Mouse (Mus musculus) WW6 (cell line): Measurements from ENCODE around the gene Cog5.

Experiments
- DNase-seq: peaks from one replicate; pipeline ENCODE4 v3.0.0-alpha.2; 2013; ENCODE audit warnings: low read depth, low spot score

Cog5 gene

DNA sequence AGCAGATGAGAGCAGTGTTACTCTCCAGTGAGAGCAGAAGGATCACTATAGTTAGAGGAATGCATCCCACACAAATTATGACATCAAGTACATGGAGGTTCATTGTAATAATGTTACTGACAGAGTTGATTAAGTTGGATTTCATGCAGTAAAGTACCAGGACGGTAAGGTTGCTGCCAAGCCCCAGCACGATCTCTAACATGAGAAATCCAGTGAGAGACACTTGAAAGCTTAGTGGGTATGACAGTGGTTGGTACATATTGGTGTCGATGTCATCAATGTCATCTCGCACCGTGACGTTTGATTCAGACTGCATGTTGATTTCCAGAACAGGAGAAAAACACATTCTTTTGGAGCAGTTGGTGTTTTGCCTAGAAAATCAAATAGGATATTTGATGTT, 55.0 kb downstream of the Cog5 start:
- DNase-seq: no peak

DNA sequence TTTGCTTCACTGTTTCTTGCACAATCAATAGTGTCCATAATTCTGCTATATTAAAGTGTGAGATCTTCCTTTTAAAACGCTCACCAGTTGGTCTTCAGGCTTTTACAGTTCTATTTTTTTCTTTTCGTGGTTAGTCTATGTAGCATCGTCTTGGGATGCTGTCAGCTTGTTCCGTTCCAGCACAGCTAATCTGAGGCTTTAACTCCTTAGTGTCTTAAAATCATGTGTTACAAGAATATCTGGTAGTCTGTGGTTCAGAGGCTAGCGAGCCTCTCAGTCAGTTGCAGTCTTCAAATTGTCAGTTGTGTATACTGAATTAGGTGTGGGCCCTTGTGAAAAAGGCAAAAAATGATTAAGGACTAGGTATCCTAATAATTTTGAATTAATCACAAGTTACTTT, 57.6 kb downstream of the Cog5 start:
- no peak for DNase-seq

DNA sequence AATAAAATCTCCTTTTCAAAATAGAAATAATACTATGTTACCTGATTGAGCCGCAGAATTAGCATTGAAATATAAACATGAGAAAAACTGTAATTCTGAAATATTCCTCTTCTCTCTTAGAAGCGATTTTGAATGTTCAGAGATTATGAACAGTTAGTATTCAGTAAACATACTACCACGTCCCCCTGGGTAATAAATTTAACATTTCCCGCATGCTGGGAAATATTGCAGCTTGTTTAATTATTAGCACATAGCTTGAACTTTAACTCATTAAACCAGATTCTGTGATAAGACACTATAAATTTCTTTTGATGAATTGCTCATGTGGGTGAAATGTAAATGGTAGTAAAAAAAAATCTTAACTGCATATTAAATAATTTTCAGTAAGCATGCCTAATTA, 58.1 kb downstream of the Cog5 start:
- DNase-seq: no peak

DNA sequence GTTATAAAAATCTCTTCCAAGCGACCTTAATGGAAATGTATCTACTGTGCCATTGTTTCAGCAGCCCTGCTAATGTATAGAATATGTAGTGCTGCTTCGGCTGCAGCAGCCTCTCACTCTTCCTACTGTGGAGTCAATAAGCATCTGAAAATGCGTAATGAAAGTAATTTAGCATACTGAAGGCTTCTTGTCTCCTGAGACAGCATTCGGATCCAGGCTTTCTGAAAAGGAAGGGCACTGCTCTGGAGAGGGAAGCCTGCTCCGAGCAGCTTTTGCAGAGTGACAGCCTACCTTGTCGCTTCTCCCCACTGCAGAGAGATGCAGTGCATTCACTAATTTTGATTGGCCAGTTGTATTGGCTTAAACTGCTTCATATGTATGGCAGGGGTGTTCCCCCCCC, 58.9 kb downstream of the Cog5 start, which contains the start of gene Gpr22:
Gpr22 (minus strand) TSS at position 348 of the 400 bp plus-strand sequence.
- no peak for DNase-seq

DNA sequence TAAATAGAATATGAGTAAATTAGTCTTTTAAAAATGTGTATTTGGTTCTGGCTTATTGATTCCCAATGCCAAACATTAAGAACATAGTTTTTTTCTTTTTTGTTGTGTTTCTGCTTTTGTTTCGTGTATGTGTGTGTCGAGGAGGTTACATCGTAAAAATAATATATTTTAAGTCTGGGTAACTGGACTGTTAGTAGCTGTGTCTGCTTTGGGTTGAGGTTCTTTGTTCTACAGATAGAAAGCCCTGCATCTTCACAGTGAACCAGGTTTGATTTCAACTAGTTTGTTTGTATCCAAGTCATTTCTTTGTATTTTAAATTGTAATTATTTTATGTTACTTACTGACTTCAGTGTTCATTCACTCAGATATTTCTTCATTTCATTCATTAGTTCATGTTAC, 59.4 kb downstream of the Cog5 start:
- no peak for DNase-seq

DNA sequence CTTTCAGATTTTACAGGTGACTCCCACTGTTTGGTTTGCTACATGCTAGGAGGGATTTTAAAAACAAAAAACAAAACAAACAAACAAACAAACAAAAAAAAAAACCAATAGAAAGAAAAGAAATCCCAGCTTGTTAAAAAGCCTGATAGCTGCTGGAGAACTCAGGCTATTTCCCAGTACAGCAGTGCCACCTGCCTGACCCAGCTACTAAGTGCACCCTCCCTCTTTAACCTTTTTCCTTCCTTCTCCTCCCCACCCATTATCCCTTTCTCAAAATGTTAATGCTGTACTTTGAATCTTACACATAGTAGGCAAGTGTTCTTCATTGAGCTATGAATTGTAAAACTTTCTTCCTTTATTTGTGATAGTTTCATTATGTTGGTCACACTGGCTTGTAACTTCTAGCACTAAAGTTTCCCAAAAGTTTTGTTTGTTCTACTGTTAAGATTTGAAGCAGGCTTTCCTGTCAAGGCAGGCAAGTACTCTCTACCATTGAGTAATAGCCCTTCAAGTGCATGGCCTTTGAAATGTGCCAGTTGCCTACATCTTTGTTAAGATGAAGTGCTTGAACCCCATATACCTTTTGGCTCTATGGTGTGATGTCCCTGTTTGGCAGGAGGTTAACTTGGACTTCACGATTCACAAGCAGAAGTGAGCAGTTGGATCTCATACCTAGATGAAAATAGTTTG, 65.1 kb downstream of the Cog5 start:
- no peak for DNase-seq

DNA sequence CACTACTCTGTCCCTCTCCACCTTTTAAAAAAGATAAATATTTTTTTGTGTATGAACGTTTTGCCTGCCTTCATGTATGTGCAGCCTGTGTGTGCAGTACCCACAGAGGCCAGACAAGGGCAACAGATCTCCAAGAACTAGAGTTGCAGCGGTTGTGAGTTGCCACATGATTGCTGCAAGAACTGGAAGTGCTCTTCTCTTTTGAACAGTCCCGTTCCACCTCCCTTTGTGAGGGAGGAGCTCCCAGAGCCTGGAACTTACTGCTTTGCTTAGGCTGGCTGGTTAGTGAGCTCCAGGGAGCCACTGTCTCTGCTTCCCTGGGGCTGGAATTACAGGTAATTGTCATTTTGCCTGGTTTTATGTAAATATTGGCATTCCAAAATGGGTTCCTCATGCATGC, 69.9 kb downstream of the Cog5 start:
- no peak for DNase-seq

DNA sequence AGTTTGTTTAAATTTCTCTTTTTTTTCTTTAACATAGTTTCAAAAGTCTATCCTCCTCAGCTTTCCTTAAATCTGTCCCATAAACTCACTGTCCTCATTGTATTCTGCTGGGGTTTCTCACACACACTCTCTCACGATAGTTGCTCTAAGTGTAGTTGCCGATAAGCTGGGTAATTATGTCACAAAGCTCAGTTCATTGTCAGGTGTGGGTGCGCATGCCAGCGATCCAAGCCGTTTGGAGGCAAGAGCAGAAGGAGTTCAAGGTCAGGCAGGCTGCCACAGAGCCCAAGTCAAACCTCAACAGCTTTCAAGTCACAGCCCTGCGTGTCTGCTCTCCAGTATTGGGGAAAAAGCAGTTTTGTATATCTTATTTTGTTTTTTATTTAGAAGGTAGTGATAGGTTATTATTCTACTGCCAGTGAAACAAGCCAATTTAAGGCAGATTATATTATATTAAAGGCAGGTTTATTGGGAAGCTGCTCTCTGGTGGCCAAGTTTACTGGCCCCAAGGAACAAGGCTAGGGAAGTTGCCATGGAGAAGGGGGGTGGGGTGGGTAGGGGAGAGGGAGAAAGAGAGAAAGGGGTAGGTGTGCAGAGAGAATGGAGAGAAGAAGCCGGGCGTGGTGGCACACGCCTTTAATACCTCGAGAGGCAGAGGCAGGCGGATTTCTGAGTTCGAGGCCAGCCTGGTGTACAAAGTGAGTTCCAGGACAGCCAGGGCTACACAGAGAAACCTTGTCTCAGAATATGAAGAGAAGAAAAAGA, 71.0 kb downstream of the Cog5 start:
- no peak for DNase-seq

DNA sequence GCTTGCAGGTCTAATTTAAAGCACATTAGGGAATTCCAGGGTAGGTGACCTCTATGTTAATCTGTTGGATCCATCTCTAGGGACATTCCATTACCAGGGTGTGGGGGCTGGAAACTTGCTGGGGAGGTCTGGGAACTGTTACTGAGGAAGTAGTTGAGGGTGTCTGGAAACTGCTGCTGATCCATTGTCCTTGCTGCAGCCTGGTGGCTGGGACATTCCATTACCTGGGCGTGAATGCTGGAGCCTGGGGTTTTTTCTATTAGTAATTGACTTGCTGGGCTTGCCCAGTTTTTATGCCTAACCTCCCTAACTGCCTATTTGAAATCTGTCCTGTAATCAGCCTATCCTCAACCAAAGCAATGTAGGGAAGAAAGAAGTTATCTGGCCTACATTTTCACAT, 72.0 kb downstream of the Cog5 start:
- DNase-seq: no peak

DNA sequence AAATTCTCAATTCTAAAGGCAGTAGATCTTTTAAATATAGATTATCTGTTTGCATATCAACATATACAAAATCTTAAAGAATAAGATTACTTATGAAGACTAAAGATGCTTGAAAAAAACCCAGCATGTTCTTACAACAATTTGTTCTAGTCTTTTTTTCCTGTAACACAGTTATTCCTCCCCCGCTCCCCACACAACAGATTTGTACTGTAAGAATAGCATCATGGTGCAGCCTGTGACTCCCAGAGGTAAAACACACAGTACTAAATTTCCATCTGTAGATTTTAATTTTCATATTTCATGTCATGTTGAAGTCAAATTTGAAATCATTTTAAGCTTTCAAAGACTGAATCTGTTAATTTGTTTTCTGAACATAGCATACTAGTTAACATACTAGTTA, 75.5 kb downstream of the Cog5 start:
- DNase-seq: no peak

DNA sequence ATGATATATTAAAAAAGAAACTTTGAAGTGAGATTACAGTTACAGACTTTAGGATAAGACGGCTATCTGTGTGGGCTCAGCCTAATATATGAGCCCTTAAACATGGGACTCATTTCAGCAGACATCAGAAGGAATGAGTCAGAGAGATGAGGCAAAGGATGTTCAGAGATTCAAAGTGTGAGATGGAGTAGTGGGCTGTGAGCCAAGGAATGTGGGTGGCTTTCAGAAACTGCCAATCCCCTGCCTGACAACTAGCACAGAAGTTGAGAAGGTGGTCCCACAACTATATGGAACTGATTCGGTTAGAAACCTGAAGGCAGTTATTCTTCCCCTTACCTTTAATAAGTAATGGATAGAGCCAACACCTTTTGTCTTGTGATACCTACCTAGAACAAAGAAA, 79.9 kb downstream of the Cog5 start:
- no peak for DNase-seq

DNA sequence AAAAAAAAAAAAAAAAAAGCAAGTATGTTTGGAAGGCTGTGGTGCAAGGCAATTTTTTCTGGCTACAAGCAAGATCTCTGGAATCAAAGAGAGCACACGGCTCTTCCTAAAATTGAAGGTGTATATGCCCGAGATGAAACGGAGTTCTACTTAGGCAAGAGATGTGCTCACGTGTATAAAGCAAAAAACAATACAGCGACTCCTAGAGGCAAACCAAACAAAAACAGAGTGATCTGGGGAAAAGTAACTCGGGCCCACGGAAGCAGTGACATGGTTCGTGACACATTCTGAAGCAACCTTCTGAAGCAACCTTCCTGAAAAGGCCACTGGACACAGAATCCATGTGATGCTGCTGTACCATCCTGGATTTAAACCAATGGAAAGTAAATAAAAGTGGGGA, 92.6 kb downstream of the Cog5 start:
- no peak for DNase-seq

DNA sequence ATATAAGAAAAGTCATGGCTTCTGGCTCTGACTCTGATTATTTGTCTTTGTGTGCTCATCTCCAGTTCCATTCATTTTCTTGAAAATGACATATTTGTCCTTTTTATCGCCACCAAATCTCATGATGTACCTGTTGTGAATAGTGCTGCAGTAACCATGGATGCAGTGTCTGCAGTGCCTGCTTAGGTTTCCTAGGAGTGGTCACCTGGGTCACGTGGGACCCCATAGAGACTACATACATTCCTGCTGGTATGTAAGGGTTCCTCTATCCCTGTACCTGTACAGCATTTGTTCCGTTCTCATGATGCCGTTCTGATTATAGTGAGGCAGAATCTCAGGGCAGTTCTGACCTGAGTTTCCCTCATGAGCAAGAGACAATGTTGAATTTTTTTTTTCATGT, 95.2 kb downstream of the Cog5 start:
- DNase-seq: no peak

DNA sequence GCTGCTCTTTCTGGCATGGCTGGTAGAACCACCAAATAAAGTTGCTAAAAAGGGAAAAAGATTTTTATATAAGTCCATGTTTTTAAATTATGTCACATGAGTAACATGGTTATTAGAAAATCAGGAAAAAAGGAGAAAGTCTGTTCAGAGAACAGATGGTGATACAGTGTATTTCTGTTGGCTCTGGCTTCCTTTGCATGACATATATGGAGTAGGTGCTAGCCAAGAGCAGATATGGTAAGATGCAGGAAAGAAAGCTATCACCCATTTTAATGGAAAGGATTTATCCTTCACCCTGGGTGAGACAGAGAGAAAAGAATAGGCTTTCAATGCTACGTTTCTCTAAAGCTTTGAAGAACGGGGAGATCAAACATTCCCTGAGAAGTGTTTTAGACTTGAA, 99.8 kb downstream of the Cog5 start:
- no peak for DNase-seq

DNA sequence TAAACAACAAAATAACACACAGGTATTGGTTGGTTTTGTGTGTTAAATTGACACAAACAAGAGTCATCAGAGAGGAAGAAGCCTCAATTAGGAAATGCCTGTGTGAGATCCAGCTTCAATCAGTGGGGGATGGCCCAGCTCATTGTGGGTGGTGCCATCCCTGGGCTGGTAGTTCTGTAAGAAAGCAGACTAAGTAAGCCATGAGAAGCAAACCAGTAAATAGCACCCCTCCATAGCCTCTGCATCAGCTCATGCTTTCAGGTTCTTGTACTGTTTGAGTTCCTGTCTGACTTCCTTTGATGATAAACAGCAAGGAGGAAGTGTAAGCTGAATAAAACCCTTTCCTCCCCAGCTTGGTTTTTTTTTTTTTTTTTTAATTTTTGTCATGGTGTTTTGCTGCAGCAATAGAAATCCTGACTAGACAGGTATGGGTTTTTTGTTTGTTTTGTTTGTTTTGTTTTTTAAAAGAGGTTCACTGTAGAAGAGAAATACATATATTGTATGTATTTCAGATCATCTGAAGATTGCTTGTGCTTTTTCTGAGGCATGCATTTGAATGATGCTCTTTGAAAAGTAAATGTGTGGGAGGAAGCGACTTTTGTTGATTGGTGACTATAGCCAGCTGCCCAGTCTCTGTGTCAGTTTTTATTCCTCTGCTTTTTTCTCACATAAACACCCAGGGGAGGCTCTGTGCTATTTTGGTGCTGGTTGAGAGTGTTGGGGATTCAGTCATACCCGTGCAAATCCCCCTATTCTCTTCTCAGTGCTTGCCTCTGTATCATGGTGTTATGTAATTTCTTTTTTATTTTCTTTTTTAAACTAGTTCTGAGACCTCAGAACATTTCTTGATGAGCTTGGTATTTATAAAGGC, 101.5 kb downstream of the Cog5 start:
- no peak for DNase-seq

DNA sequence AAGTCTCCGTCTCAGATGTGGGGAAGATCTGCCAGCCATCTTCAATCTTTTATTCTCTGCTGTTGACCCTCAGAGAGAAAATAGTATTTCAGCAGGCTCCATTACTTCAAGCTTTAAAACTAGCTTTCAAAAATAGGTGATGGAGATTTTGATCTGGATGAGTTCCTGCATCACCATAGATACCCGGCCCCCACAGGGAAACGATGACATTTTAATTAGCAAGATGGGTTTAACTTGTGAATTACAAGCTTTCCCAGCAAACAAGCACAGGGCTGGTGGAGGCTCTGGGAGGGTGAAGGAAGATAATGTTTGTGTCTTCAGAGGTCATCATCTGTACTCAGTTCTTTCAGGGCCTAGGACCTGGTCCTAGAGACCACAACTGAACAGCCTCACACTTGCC, 118.9 kb downstream of the Cog5 start:
- DNase-seq: no peak

DNA sequence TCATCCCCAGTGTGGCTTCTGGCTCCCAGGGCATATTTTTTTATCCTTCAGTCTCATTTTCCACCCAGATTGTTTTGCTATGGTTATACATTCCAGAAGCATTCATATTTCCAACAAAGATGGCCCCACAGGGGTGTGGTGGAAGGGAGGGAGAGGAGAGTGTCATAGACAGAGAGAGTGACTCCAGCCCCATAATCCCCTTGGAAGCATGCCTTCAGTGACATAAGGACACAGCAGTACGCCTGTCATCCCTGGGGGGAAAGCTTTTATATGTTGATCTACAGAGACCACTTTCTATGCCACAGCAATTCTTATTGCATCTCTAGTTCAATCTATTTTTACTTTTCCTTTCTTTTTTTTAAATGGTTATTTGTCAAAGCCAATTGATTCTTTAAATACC, 129.6 kb downstream of the Cog5 start:
- DNase-seq: no peak

DNA sequence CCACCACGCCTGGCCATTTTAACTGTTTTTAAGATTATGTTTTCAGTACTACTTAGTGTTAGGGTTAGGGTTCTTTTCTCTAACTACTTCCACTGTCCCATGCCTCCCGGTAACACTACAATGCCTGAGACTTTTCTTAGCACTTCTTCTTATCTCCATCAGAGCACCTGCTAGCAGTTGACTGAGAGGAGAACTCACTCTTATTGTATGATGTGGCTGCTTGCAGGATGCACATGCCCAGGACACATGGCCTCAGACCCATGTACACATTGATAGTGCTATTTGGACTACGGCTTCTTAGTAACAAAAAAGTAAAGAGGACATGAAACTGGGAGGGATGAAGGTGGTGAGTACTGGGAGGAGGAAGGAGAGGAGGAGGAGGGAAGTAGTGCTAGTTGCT, 133.9 kb downstream of the Cog5 start:
- no peak for DNase-seq

DNA sequence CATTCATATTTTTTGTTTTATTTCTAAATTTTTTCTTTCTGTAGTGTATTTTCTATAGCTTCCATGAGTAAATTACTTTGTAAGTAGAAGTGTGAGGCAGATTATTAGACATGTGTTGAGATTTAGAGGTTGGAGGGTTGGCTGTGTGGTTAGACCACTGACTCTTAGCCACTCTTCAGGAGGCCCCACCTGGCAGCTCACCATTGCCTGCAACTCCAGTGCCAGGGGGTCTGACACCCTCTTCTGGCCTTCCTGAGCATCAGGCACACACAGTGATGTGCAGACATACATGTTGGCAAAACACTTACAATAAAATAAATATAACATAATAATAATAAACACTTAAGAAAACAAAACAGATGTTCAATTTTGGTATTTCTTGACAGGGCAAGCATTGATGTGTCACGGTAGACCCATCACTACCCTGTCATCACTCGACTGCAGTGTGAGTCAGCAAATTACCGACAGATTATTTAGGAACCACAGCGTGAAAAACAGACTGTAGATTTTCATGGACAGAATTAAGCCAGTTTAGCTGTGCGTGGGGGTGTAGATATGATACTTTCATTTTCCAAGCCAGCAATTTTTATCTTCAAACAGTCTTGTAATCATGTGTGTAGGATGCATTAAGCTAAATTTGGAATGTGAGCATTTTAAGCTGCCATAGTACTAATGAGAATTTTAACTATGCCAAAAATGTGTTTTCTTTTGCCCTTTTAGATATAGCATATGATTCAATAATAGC, 151.9 kb downstream of the Cog5 start:
- DNase-seq: no peak

DNA sequence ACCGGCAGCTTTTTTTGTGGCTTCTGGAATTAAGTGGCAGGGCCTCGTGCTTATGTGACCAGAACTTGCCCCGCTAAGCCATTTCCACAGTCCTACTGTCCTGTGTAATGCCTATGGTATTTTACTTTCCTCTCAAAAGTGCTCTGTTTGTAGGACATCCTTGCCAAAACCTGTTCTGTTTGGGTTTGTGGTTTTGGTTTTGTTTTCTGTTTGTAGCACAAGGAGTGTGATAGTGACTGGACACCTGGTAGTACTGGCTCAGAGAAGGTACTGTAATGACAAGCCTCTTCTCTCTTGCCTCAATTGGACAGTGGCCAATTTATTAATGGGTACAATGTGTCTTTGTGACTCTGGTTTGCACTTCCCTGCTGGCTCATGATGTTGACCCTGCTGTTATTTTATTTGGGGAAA, 163.4 kb downstream of the Cog5 start:
- no peak for DNase-seq

DNA sequence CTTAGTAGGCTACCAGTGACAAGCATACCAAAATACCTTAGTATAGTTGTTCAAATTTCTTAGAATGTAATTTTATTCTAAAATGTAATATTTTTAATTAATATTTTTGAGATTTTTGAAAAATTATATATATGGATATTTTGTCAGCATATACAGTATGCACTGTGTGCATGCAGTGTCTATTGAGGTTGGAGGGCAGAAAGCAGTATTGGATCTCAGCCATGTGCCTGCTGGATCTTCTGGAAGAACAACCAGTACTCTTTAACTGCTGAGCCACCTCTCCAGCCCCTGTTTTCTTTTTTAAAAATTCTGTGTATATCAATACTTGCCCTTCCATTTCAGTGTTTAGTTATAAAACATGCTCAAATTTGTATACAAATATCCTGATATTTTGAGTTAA, 164.4 kb downstream of the Cog5 start:
- DNase-seq: no peak

DNA sequence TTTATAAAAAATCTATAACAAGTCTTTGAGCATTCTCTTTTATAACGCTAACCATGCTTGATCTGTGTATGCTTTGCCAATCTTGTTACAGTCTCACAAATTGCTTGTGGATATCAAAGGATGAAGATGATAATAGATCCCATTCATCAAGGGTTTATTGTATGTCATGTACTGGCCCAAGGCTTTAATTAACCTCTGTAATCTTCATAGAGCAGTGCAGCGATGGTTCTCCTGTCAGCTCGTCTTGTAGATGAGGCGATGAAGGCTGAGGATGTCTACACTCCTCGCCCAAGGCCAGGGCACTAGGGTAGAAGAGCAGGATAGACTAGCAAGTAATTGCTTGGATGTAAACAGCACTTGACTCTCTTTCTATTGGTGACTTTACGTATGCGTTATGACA, 164.9 kb downstream of the Cog5 start:
- DNase-seq: no peak
